Mouse (Mus musculus) liver, embryonic 16.5 days (tissue): ENCODE measurements around the gene Polr3e. TPM values are rescaled to one million over a fixed set of nuclear protein-coding genes. Genes with fewer than 3 reads are reported as not detected.

Experiments
- ATAC-seq: fragments of 200-750 bp; cut with Nextera tagmentation; 2 replicates; pipeline ENCODE4 v1.8.0; 2017; ENCODE audit warnings: low read depth, mild to moderate bottlenecking, moderate number of reproducible peaks, moderate library complexity
- H3K27ac ChIP-seq: fragments of 300-500 bp; sonication (generic); 2 replicates; pipeline ENCODE4 v1.5.1; 2014; ENCODE audit warnings: mild to moderate bottlenecking, low read length
- H3K27me3 ChIP-seq: fragments of 300-500 bp; sonication (generic); 2 replicates; pipeline ENCODE4 v1.6.1; 2014; ENCODE audit warnings: low read depth, low read length, mixed read lengths; ENCODE audit not compliant: control insufficient read depth, insufficient read depth
- H3K36me3 ChIP-seq: fragments of 300-500 bp; sonication (generic); 2 replicates; pipeline ENCODE4 v1.6.1; 2014; ENCODE audit warnings: mild to moderate bottlenecking; ENCODE audit not compliant: control insufficient read depth, insufficient read depth
- H3K4me1 ChIP-seq: fragments of 300-500 bp; sonication (generic); 2 replicates; pipeline ENCODE4 v1.6.1; 2014; ENCODE audit warnings: low read depth, low read length, mixed read lengths; ENCODE audit not compliant: control insufficient read depth
- H3K4me2 ChIP-seq: fragments of 300-500 bp; sonication (generic); 2 replicates; pipeline ENCODE4 v1.6.1; 2014; ENCODE audit warnings: low read depth, low read length, mixed read lengths
- H3K4me3 ChIP-seq: fragments of 300-500 bp; sonication (generic); 2 replicates; pipeline ENCODE4 v1.5.1; 2014; ENCODE audit warnings: low read depth, mild to moderate bottlenecking, low read length
- H3K9ac ChIP-seq: fragments of 300-500 bp; sonication (generic); 2 replicates; pipeline ENCODE4 v1.6.1; 2014; ENCODE audit warnings: low read depth, low read length
- H3K9me3 ChIP-seq: fragments of 300-500 bp; sonication (generic); replicated peaks from 2 replicates; pipeline ENCODE4 v1.6.1; 2016; ENCODE audit warnings: low read length; ENCODE audit not compliant: control insufficient read depth
- WGBS: fragments of 180-500 bp; shearing (Covaris S2); extraction: QIAGEN DNeasy Blood & Tissue Kit; methylation state at CpG from one replicate; pipeline ENCODE4 v1.1.7; 2014; ENCODE audit not compliant: insufficient replicate concordance; 5-methylcytosine and 5-hydroxymethylcytosine counted together
- polyA plus RNA-seq: library from polyadenylated mRNA; unstranded; fragments of >200 nt; fragmentation: Nextera tagmentation; extraction: Ambion mirVana; gene quantifications from 2 replicates; pipeline ENCODE4 v1.2.1, GENCODE M21; 2015

Gene Polr3e
- polyA plus RNA-seq, 1 experiment from 2014 or later: 10.1 TPM

GRCm38 (mm10) chr7:120879972-120880371 is 37.6 kb upstream of the Polr3e start:
- 66% methylated on average over 3 of the region's 3 CpGs for WGBS
- Histone ChIP-seq H3K27me3 (no peaks in the 10 kb centered on the region), H3K4me3 (peak overlapping the region; percentile 69), H3K4me2 (peak overlapping the region; percentile 64), H3K36me3 (peaks cover 42% of the 10 kb centered on the region), H3K9ac (peak overlapping the region; percentile 64), H3K9me3 (no peaks in the 10 kb centered on the region), H3K27ac (peak overlapping the region; percentile 90), H3K4me1 (peaks cover 71% of the 10 kb centered on the region)
- peak; percentile 73 for ATAC-seq

DNA sequence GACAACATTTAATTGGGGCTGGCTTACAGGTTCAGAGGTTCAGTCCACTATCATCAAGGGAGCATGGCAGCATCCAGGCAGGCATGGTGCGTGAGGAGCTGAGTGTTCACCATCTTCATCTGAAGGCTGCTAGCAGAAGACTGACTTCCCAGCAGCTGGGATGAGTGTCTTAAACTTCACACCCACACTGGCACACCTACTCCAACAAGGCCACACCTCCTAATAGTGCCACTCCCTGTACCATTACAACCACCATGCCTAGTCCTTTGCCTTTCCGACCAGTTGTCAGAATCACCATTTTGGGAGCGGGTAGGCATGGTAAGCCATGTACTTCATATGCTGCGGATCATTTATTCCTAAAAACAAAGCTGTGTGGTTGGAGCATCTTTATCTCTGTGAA is 36.8 kb upstream of the Polr3e start:
- Histone ChIP-seq H3K9ac (peak overlapping the region; percentile 64), H3K4me3 (peak overlapping the region; percentile 69), H3K9me3 (no peaks in the 10 kb centered on the region), H3K27me3 (no peaks in the 10 kb centered on the region), H3K27ac (peak overlapping the region; percentile 90), H3K4me1 (peaks cover 64% of the 10 kb centered on the region), H3K36me3 (peaks cover 49% of the 10 kb centered on the region), H3K4me2 (peak overlapping the region; percentile 64)
- WGBS: 88% methylated on average over 4 of the region's 4 CpGs
- ATAC-seq: peak; percentile 65

GRCm38 (mm10) chr7:120881451-120881850 is 36.1 kb upstream of the Polr3e start:
- H3K4me2 ChIP-seq: peak overlapping the region; percentile 64
- 0 out of 2 replicates have a peak, but pooled peaks have one; percentile 10 for ATAC-seq
- H3K36me3 ChIP-seq: peaks cover 56% of the 10 kb centered on the region
- no peaks in the 10 kb centered on the region for H3K9me3 ChIP-seq
- peak overlapping the region; percentile 90 for H3K27ac ChIP-seq
- H3K4me1 ChIP-seq: peaks cover 58% of the 10 kb centered on the region
- H3K27me3 ChIP-seq: no peaks in the 10 kb centered on the region
- no peak overlapping the region for H3K9ac ChIP-seq
- H3K4me3 ChIP-seq: no peak overlapping the region
- 57% methylated on average over 2 of the region's 2 CpGs for WGBS

GRCm38 (mm10) chr7:120882674-120883073 is 34.9 kb upstream of the Polr3e start:
- H3K4me2 ChIP-seq: no peak overlapping the region
- no peaks in the 10 kb centered on the region for H3K9me3 ChIP-seq
- no peaks in the 10 kb centered on the region for H3K27me3 ChIP-seq
- no peak overlapping the region for H3K4me3 ChIP-seq
- WGBS: 83% methylated on average over 4 of the region's 4 CpGs
- peaks cover 67% of the 10 kb centered on the region for H3K36me3 ChIP-seq
- H3K9ac ChIP-seq: no peak overlapping the region
- peaks cover 49% of the 10 kb centered on the region for H3K4me1 ChIP-seq
- H3K27ac ChIP-seq: no peak overlapping the region
- ATAC-seq: no peak

DNA sequence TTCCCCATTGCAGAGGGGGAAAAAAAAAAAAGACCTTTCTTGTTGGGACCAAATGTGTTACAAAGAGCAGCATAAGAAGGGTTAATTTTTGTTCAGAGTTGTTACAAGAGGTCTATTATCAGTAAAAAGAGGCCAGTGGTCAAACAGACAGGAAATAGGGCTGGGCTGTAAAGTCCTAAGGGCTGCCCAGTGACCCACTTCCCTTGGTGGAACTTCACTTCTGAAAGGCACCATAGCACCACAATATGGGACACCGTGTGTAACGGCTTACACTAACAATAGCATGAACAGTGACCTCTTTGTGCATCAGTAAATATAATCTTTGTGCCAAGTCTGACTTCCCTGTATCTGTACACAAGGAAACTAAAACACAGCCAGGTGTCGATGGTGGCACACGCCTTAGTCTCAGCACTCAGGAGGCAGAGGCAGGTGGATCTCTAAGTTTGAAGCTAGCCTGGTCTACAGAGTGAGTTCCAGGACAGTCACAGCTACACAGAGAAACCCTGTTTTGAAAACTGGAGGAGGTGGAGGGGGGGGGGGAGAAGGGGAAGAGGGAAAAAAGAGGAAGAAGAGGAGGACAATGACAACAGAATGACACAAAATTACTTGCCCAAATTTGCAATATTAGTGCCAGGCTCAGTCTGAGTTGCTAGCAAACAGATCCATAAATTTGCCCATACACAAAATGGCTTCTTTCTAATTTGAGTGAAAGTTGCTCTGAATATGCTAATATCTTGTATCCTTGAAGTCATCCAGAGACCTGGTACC is 33.8 kb upstream of the Polr3e start:
- H3K4me1 ChIP-seq: peaks cover 42% of the 10 kb centered on the region
- peaks cover 75% of the 10 kb centered on the region for H3K36me3 ChIP-seq
- ATAC-seq: no peak
- no peak overlapping the region for H3K9ac ChIP-seq
- WGBS: 60% methylated on average over 4 of the region's 4 CpGs
- H3K27ac ChIP-seq: no peak overlapping the region
- no peaks in the 10 kb centered on the region for H3K9me3 ChIP-seq
- no peak overlapping the region for H3K4me3 ChIP-seq
- H3K4me2 ChIP-seq: no peak overlapping the region
- H3K27me3 ChIP-seq: no peaks in the 10 kb centered on the region

GRCm38 (mm10) chr7:120884746-120885145 is 32.8 kb upstream of the Polr3e start:
- Histone ChIP-seq H3K4me2 (no peak overlapping the region), H3K27ac (peak overlapping the region; percentile 17; the same call in 1 of the 2 replicates), H3K36me3 (peaks cover 84% of the 10 kb centered on the region), H3K9me3 (no peaks in the 10 kb centered on the region), H3K9ac (no peak overlapping the region), H3K4me3 (no peak overlapping the region), H3K4me1 (peaks cover 33% of the 10 kb centered on the region), H3K27me3 (no peaks in the 10 kb centered on the region)
- WGBS: 71% methylated on average over 4 of the region's 4 CpGs
- ATAC-seq: no peak

DNA sequence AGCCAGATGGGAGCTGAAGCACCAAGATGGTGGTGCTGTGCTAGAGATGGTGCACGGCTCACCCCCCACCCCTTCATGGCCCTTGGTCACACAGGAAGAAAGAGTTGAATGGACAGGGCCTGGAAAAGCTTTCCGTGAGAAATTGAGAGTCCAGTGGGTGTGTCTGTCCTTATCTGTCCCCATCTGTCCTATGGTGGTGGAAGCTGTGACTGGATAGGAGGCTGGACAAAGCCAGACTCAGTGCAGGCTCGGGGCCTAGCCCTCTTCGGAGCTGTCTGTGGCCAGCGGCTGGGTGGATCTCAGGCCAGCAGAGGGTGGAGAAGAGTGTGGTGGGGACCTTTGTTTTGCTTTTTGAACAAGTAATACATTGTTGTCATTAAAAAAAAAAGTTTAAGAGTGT is 24.4 kb upstream of the Polr3e start:
- H3K9ac ChIP-seq: peak overlapping the region; percentile 7; the same call in 1 of the 2 replicates
- no peaks in the 10 kb centered on the region for H3K27me3 ChIP-seq
- H3K4me2 ChIP-seq: no peak overlapping the region
- peaks cover 69% of the 10 kb centered on the region for H3K36me3 ChIP-seq
- peaks cover 7% of the 10 kb centered on the region for H3K4me1 ChIP-seq
- WGBS: 44% methylated on average over 5 of the region's 5 CpGs
- no peak overlapping the region for H3K4me3 ChIP-seq
- H3K9me3 ChIP-seq: no peaks in the 10 kb centered on the region
- peak overlapping the region; percentile 40 for H3K27ac ChIP-seq
- peak; percentile 82 for ATAC-seq

DNA sequence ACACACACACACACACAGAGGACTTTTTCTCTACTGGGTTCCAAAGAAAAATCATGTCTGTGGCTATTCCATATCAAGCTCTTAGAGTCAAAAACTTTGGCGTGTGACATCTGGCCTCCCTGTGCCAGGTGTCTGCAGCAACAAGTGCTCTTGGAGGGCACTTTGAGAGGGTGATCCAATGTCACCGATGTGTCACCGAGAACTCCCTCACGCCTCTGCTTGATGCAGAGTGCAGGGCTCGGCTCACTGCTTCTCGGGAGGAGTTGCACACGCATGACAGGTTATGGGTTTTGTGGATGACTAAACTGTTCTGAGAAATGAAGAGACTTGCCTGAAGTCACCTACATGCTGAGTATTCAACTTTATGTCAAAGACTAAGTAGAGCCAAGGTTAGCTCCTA is 20.5 kb upstream of the Polr3e start:
- Histone ChIP-seq H3K4me3 (no peak overlapping the region), H3K36me3 (peaks cover 52% of the 10 kb centered on the region), H3K4me1 (peaks cover 7% of the 10 kb centered on the region), H3K9ac (no peak overlapping the region), H3K4me2 (no peak overlapping the region), H3K27ac (no peak overlapping the region), H3K9me3 (no peaks in the 10 kb centered on the region), H3K27me3 (no peaks in the 10 kb centered on the region)
- 88% methylated on average over 7 of the region's 7 CpGs for WGBS
- ATAC-seq: no peak

DNA sequence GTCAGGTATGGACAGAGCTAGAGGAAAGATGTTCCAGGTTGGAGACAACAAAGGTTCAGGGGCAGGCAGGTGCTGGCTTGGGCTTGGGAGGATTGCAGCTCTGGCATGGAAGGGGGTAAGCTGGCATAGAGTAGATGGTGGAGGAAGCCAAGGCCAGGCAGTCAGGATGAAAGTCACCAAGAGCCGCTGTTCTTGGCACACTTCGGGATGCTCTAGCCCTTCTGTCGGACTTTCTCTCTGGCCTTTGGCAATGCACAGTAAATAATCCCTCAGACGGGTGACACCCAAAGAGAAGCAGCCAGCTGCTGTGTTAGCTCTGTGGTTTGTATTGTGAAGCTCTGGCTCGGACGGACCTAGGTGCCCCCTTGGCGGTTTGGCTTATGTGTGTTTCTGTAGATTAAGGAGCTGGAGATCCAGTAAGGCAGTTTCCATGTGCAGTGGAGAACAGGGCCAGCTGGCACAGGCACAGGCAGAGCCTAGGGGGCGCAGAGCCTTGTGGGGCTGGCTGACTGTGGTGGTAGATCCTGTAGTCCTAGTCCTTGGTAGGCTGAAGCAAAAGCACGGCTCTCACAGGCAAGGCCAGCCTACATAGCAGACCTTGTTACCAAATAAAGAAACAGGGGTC is 19.7 kb upstream of the Polr3e start:
- no peak overlapping the region for H3K27ac ChIP-seq
- 81% methylated on average over 9 of the region's 9 CpGs for WGBS
- no peaks in the 10 kb centered on the region for H3K9me3 ChIP-seq
- no peak overlapping the region for H3K4me2 ChIP-seq
- peaks cover 5% of the 10 kb centered on the region for H3K4me1 ChIP-seq
- no peak overlapping the region for H3K9ac ChIP-seq
- peaks cover 51% of the 10 kb centered on the region for H3K36me3 ChIP-seq
- H3K27me3 ChIP-seq: no peaks in the 10 kb centered on the region
- H3K4me3 ChIP-seq: no peak overlapping the region
- no peak for ATAC-seq
